Mouse (Mus musculus) frontal cortex, postnatal 10 days (tissue): ENCODE measurements around the gene Lgr4.

ENCODE experiments used
- DNase-seq, 2 experiments: peaks; one replicate each; pipeline ENCODE4 v3.0.0; 2022; ENCODE audit warnings: low spot score in 2 of 2, mixed read lengths in 1 of 2

Lgr4 gene

DNA sequence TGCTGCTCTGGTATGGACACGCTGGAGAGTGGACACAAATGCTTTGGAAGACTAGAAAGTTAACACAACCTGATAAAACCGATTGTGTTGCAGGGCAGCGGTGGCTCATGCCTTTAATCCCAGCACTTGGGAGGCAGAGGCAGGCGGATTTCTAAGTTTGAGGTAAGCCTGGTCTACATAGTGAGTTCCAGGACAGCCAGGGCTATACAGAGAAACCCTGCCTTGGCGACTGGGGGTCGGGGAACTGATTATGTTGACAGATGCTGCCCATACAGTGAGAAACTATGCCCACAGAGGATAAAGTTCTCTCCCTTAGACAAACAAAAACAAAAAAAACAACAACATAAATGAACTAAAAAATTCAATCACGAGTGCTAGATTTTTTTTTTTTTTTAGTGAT is 99.6 kb downstream of the Lgr4 start:
- no peak for DNase-seq

DNA sequence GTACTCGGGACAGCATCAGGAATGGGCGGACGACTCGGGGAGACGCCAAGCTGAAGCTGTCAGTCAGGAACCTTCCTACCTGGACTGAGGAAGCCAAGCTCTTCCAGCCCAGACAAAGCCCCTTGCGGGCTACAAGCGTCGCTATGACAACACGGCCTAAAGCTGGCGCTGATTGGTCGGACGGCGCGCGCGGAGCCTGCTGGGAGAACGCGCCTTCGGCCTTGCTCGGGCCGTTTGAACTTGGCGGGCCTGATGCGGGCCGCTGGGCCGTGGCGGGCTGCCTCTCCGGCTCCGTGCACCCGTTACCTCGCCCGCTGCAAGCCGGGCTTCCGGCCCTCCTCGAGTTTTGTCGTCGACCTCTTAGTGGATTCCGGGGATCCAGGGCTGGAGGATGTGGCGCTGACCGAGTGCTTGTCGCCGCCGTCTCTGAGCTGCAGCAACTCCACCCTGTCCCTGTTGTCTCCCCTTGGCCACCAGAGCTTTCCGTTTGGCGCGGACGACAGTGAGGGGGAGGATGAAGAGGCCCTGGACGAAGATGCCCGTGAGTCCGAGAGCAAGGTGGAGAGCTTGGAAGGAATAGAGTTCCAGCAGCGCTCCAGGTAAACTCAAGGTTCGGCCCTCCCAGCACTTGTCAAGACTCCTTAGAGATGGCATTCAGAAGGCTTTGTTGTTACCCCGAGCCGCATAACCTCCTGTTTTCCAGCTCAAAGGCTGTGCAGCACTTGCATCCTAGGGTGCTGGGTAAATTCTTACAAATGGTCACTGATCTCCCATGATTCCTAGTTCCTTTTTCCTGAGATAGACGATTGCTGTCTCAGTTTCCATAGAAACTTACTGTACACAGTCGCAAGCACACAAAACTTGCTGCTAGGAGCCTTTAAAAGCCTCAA is 100.4 kb downstream of the Lgr4 start, which contains the start of gene Ccdc34:
Ccdc34 (plus strand) TSS at position 202 of the 890 bp plus-strand sequence.
- DNase-seq = peak; percentile 84 to 90

GRCm38 (mm10) chr2:110019656-110020055 is 102.2 kb downstream of the Lgr4 start:
- DNase-seq = no peak

DNA sequence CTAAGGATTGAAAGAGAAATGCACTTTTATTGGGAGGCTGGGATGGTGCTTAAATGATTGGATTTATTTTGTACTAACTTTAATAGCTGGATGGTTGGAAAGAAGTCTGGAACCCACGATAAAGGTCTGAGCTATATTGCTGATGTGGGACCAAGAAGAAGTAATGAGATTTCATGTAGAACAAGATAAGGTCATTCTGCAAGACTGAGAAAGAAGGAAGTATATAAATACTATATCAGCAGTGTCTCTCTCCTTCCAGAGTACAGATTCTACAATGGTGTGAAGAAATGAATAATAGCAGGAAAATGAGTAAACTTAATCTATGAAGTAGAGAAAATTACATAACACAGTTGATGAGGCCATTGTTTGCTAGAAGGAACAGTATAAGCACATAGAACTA is 103.0 kb downstream of the Lgr4 start:
- no peak for DNase-seq

DNA sequence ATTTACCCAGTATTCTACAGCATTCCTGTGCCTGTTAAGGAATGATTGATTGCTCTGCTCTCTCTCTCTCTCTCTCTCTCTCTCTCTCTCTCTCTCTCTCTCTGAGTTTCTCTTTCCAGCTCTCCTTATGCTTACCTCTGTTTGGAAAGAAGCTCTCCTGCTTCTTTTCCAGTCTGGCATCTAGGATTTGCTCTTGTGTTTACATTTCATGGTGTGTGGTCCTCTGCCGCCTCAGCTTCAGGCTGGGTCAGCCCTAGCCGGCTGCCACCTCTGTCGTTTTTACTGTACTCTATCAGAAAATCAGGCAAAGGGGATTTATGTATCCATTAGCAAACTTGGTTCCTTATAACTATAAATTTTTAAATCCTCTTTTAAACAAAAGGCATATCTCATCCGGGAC is 118.8 kb downstream of the Lgr4 start:
- DNase-seq = no peak

DNA sequence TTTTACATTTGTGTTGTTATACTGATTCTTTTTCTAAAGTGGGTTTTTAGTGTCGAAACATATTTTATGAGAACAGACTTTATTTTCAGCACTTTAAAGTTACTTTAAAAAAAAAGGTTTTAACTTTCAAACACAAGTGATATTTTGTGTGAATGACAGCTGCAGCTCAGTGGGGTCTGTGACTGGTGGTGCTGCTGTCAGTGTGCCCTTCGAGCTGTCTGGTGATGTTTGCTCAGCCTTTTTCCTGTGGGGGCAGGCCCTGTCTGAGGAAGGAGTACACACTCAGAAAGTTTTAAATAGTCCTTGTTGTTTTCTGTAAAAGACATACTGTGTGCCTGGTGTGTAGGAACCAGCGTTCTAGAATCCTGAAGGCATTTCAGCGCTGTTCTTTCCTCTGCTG is 119.2 kb downstream of the Lgr4 start:
- no peak for DNase-seq

DNA sequence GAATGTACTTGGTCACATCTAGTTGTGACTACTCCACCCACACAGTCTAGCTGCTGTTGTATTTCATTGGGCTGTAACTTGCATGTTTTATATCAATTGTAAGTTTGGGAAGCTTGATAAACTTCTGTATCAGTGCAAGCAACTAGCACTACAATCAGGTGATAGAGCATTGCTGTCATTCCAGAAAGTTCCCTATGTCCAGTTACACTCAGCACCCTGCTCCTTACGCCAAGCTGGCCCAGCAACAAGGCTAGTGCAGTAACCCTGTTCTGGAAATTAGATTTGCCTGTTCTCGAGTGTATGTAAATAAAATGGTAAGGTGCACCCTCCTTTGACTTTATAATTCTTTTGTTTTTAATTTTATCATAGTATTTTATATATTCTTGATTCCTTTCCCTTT is 119.8 kb downstream of the Lgr4 start:
- no peak for DNase-seq

DNA sequence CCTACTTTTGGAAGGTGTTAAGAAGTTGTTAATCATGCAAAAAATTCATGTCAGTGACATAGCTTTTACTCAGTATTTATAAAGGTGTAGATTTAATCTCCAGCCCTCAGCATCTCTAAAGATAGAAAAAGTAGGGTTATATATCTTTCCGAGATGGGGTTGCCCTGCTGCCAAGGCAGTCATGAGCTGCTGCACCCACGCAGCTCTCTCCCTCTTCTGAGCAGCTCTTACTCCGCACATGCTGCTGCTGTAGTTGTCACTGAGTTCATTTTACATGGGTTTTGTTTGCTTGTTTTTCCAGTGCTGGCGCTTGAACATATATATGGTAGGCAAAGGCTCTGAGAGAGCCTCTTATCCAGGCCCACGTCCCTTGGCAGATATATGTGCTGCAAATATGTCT is 120.9 kb downstream of the Lgr4 start:
- no peak for DNase-seq

DNA sequence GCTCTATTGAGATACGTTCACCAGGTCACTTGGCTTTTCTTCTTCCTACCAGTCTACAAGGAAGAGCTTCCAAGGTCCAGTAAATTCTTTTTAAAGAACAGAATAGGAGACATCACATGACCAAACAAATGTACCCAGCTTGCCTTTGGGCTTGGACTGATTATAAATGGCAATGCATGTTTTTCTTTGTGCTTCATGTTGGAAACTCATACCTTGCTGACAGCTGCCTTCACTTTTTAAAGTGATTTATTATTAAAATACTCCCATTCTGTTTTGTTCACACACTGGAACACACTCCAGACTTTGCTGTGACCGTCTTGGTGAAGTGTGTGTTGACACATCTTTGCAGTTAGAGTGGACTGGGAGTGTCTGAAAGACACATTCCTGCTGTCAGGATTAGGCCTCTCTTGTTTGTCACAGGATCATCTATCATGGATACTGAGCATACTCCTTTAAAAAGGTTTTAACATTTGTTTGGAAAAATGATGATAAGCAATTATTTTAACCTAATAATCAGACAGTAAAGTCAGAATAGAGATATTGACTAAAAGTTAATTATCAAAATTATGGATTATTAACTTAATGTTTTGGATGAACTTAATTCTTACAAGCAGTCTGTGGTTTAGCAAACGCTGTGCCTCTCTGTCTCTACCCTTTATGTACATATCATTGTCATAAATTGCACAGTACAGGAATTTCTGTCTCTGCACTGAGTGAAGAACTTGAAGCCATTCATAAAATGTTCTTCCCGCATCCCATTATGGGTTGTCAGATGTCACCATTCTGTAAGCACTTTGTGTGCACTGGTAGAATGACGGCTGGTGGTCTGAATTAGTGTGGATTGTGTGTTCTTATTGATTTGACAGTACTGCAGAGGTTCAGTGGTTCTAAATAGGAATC is 125.7 kb downstream of the Lgr4 start:
- DNase-seq = no peak

DNA sequence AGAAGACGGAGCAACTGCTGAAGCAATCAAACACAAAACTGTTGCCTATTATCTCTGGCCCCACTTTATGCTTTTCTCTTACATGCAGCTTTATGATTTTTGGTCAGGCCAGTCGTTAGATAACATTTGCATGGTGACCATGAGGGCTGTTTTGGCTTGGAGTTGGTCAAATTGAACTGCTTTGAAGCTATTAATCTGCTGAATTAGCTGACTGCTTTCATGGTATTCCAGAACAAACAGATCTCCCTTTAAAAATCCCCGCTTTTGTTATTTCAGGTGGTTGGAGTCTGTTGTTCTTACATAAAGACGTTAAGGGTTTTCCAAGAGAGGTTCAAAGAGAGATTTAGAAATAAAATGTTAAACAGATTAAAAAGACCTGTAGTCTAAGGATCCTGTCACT is 141.0 kb downstream of the Lgr4 start:
- no peak for DNase-seq

GRCm38 (mm10) chr2:110063131-110063530 is 145.7 kb downstream of the Lgr4 start:
- DNase-seq = no peak
